Mouse (Mus musculus) ovary, postnatal 10 days (tissue): ENCODE measurements around the gene Wsb1.

ENCODE experiments used
- DNase-seq: peaks from one replicate; pipeline ENCODE4 v3.0.0; 2022; ENCODE audit warnings: low spot score

Gene Wsb1

DNA sequence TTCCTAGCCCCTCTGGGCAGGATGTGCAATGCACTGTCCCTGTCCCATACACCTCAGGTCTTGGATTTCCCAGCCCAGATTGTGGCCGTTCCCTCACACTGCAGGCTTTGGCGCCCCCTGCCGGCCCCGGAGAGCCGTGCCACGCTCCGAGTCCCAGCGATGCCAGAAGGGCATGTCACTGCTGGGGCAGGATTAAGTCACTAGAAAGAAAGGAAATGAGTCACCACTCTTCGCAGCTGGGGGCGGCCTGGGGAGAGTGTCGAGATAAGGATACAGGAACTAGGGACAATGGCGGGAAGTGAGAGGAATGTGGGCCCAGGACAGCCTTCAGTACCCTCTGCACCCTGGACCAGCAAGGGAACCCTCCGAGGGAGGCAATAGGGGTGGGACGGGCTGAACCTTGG is 40.5 kb downstream of the Wsb1 start:
- DNase-seq: peak; percentile 98

DNA sequence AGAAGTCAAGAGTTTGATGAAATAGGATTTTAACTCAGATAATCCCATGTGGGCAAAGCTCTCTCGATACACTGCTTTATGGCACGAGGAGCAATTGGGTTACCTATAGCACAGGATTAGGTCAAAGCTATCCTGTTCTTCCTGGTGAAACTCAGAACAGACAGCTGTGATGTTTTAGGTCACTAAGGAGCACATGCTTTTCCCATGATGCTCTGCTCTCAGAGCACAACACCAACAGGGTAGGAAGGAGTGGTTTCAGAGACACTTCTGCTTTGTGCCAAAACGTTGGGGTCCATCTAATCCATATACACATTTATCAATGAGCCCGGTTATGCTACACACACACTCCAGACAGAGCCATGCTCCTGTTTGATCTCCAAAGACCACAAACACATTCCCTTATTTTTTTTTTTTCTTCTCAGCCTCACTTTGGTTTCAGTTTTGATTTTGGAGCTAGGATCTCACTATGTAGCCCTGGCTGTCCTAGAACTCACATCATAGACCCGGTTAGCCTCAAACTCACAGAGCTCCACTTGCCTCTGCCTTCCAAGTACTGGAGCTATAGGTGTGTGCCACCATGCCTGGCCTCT is 44.5 kb downstream of the Wsb1 start:
- no peak for DNase-seq

DNA sequence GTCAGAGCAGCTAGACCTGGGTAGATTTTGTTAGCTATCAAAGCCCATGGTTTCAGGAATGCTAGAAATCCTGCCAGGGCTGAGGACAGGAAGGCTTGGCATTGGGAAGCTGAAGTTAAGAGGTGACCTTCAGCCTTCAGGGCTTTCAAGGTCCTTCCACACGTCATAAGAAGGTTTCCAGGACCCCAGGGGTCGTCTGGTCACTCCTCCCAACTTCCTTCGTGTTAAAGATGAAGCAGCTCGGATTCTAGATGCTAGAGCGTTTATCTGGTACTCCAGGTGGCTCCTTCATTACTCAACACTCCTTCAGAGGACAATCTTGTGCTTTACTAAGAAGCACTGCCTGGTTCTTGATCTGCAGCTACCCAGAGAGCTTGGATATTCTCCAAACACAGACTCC is 45.4 kb downstream of the Wsb1 start:
- DNase-seq: no peak

DNA sequence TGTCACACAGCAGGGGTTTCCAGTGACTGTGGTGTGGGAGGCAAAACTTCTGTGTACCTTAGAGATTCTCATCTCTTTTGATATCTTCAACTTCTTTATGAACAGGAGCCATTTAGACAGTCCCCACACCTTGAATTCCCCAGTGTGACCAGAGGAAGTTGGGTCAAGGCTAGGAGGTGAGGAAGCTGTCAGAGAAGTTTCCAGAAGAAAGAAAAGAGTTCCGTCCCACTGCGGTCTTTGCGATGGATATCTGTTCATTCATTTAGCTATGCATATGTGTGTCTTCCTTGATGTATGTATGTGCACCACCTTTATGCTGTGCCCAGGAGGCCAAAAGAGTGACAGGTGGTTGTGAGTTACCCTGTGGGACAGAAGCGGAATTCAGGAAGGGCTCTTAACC is 46.0 kb downstream of the Wsb1 start:
- no peak for DNase-seq

DNA sequence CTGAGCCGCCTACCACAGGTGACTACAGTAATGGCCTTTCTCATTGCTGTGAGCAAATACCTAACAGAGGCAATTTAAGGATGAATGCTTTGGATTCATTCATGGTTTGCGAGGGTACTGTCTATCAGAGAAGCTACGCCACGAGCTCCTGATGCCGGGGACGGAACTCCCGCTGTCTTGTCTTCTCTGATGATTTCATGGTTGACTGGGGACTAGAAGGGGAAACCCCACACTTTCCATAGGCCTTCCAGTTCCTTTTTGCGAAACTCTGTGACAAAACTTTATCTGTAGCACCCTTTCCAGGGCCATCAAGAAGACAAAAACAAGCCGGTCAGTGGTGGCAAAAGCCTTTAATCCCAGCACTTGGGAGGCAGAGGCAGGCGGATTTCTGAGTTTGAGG is 46.8 kb downstream of the Wsb1 start:
- no peak for DNase-seq

DNA sequence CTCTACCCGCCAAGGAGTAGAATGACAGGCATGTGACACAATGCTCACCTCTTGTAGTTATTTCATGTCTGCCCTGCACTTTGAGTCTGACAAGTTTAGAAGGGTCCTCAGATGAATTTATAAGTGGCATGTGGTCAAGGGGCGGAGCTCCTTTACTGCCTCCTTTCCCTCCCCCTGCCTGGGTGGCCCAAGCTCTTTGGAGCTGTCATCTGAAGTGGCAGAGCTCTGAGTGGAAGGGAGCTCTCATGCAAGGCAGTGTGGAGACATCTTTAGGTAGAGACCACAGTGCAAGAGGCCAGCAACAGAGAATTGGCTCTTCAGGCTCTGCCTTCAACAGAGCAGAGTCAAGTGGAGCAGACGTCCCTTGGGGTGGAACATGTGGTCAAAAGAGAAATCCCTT is 50.0 kb downstream of the Wsb1 start:
- DNase-seq: no peak

DNA sequence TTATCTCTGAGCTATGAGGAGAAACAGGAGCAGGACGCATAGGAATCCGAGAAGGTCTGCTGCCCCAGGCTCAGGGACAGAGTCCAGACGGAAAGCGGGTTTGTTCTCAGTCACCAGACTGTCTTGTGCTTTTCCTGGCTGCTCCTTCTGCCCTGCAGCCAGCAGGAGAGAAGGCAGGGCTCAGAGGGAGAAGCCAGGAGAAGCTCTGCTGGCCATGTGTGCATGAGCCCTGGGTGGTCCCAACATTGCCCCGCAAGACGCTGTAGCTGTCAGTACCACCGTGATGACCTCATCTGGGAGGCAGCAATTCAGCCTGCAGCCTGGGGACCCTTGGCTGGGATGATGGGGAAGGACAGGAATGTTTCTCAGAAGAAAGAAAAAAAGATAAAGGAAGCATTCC is 54.0 kb downstream of the Wsb1 start:
- no peak for DNase-seq

DNA sequence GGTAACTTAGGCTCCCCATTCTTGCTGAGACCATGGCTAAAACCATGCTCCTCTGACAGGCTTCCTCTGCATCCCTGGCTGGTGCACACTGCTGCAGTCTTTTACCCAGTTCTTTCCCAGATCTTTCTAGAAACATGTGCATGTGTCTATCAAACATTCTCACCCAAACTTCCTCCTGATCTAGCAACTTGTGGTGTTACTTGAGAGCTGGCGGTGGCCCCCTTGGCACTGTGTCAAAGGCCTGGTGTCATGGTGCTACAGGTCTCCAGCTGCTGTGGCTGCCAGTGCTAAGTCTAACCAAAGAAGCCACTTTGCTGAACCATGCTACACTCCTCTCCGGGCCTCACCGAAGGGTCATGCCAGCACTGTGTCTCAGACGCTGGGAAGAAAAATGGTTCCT is 55.9 kb downstream of the Wsb1 start:
- no peak for DNase-seq

DNA sequence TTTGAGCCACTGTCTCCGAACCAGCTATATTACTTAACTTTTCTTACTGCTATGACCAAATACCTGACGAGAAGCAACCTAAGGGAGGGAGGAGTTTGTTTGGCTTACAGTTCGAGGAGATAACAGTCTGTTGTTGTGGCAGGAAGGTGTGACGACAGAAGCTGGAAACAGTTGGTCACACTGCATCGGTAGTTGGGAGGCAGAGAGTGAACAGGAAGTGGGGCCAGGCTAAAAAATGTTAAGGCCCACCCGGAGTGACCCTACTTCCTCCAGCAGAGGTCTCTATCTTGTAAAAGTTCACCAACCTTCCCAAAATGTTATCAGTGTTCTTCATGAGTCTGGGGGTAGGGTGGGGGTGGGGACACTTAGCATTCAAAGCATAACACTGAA is 56.6 kb downstream of the Wsb1 start:
- DNase-seq: no peak

DNA sequence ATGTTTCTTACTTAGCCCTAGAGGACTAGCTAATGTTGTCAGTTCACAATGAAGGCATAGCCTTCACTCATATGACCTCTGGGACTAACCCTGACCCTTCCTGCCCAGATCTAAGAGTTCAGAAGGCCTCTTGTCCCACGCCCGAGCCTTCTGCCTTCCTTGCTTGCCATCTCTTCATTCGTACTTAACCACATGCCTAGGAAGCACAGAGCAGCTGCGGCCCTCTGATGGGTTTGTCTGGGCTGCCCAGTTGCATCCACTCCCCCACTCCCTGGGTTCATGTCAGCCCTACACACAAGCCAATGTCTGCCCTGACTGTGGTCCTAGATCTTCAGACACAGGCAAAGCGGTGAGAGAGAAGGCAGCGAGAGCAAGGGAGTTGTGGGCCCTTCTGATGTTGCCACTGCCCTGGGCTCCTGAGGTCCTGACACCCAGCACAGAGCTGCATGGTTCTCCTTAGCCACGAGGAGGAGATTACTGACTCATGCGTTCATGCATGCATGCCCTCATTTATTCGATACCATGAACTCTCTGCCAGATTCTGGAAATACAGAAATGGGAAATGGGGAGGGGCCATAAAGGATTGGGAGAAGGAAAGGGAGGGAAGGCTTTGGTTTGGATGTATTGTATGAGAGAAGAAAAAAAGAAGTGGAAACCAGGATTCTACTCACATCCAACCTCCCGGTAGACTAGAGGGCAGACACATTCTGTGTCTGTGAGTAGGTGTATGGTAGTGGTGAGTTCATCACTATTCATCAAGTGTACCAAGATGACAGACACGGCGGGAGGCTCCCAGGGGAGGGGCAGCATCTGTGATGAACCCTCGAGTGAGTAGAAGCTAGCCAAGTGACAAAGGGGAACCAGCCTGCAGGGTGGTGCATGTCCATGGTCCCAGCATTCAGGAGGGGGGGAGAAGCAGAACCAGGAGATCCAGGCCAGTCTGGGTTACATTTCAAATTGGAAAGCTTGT is 57.3 kb downstream of the Wsb1 start:
- no peak for DNase-seq

DNA sequence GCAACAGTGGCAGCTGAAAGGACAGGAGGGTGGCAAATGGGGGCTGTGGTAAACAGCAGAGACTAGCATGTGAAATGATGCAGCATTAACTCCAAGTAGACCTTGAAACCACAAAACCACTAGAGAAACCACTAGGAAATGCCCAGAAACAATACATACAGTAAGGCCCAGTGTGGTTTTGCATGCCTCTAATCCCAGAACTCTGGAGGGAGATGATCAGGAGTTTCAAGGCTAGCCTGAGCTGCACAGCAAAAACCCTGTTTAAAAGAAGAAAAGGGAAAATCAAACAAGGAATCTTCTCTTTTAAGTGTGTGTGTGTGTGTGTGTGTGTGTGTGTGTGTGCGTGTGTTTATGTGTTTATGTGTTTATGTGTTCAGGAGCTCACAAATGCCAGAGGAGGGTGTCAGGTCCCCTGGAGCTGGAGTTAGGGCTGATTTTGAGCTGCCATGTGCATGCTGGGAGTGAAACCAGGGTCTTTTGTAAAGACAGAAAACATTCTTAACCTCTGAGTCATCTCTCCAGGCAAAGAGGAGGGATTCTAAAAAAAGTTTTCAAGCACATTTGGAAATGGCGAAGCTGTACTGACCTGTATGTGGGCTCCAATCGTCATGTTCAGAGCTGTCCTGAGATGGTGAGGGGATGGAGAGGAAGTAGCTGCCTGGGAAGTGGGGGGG is 58.1 kb downstream of the Wsb1 start:
- DNase-seq: no peak

DNA sequence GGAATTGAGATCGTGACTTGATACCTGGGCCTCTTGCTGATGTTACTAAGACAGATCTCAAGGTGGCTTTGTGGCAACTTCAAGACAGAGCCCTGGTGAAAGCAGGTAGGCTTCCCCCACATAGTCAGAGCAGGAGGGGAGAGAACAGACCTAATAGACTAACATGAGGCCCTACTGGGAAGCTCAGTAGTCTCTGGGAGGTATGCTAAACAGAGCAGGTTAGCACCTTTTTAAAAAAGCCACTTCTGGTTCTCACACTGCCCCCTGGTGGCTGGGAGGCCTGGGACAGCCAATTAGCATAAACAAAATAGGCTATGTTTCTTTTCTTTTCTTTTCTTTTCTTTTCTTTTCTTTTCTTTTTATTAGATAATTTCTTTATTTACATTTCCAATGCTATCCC is 62.3 kb downstream of the Wsb1 start:
- DNase-seq: no peak

DNA sequence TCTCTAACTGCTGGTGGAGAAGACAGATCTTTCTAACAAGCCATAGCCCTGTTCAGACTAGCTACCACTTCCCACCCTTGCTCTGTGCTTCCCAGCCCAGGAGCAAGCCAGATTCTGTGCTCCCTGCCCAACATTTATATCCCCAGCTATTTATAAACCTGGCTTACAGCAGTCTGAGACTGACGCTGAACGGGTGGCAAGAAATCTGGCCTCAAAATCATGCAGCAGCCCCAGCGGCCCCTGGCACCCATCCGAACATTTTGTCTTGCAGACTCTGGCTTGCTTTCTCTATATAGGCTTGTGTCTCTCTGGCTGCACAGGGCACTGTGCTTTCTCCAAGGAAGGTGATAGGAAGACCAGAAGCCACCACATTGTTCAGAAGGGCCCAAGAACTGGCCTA is 63.3 kb downstream of the Wsb1 start:
- DNase-seq: no peak

DNA sequence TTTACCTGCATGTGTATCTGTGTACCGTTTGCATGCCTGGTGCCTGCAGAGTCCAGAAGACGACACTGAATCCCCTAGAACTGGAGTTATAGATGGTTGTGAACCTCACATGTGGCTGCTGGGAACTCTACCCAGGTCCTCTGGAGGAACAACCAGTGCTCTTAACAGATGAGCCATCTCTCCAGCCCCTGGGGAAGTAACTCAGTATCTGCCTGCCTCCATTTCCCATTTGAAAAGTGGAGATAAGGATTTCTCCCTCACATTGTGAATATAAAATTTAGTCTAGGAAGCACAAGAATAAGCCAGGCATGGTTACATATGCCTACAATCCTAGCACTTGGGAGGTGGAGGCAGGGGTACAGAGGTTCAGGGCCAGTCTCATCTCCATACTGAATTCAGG is 64.2 kb downstream of the Wsb1 start:
- DNase-seq: no peak
